Mouse (Mus musculus) spleen, adult 2 months (tissue): ENCODE measurements around the gene Rffl.

Source experiments
- CTCF ChIP-seq: fragments of 200-500 bp; IDR thresholded peaks from 2 replicates; pipeline ENCODE4 v1.5.1; 2011; ENCODE audit warnings: mild to moderate bottlenecking, inconsistent platforms; ENCODE audit not compliant: insufficient read depth, insufficient read length, insufficient replicate concordance; ENCODE audit errors: extremely low read depth
- POLR2A ChIP-seq: fragments of 200-500 bp; IDR thresholded peaks from 2 replicates; pipeline ENCODE4 v1.6.1; 2011; ENCODE audit warnings: low read depth, low read length, inconsistent platforms

GRCm38 (mm10) chr11:82833929-82834328 is 37.1 kb downstream of the Rffl start:
- TF ChIP-seq CTCF: no peak
- TF ChIP-seq POLR2A: no peak
